Mouse (Mus musculus) spleen, adult 10 weeks (tissue): ENCODE results near the gene Aagab. TPM values are rescaled to one million over a fixed set of nuclear protein-coding genes. Genes with fewer than 3 reads are reported as not detected.

ENCODE experiments used
- polyA plus RNA-seq: library from polyadenylated mRNA; stranded (reverse); fragments of 350-450 nt; fragmentation: Illumina TruSeq; extraction: RNeasy Lipid Tissue Mini Kit (QIAGEN cat#74804); gene quantifications from one replicate; pipeline ENCODE4 v1.2.3, GENCODE M21; 2015; ENCODE audit warnings: low replicate concordance; ENCODE audit not compliant: insufficient read depth

Gene Aagab
- 27.1 TPM for polyA plus RNA-seq

GRCm38 (mm10) chr9:63602043-63602939 is at the start of gene Aagab, which contains the start of gene Iqch:
Gene Aagab (plus strand): TSS chr9:63602660.
Gene Iqch (minus strand): TSS chr9:63602493.

Other genes with a start within 250 kb of the Aagab start
- 15.4 TPM for gene Map2k5, start 224.8 kb upstream of the Aagab start, polyA plus RNA-seq
- gene 2300009A05Rik, start 203.4 kb upstream of the Aagab start, polyA plus RNA-seq, result 14.7 TPM
- 0.11 TPM for gene Iqch, start 167 bp upstream of the Aagab start, polyA plus RNA-seq
- gene Smad3, start 155.3 kb downstream of the Aagab start, polyA plus RNA-seq, result 27.7 TPM